Mouse (Mus musculus) retina, postnatal 7 days (tissue): ENCODE data around the gene Defb35.
"Not testable (repeated sequence)": the region's sequence is repeated elsewhere in the genome, so short reads cannot be mapped to it uniquely, and the experiment has no call there.

Experiments used
- DNase-seq: peaks from one replicate; pipeline ENCODE4 v3.0.0-alpha.2; 2012; ENCODE audit warnings: low read depth, low spot score

Defb35 gene

DNA sequence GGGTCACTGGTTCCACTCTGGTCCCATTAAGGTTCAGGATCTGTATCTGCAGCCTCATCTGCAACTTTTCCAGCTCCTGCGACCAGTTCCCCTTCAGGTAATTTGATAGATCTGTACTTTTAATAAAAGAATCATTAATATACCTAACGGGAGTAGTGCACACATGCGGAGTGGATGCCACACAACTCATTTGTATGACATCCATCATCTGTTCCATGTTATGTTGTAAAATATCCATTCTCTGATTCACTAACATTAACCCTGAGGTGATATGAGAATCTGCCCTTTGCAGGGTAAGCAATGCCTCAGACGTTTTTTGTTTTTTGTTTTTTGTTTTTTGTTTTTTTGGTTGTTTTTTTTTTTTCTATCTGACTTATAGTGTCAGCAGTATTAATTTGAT is at the start of gene Defb35:
Gene Defb35, plus strand, starts transcription at position 301 of the 400 bp plus-strand sequence.
- not testable (repeated sequence) for DNase-seq

DNA sequence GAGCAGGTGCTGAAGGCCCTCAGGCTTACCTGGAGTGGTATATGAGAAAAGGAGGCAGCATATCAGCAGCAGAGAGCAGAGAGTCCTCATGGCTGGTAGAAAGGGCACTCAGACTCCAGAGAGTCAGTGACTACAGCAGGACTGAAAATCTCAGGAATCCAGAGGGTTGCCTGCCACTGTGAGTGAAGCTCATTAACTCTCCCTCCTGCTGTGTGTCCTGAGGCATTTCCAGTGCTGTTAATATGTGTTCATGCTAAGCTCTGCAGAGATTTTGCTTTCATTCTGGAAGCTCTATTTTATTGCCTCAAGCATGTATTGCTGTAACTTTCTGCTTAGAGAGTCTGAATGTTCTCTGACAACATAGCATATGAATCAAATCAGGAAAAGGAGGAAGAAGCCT is 31.9 kb upstream of the Defb35 start, which contains the start of gene Defb11:
Gene Defb11, minus strand, starts transcription at position 123 of the 400 bp plus-strand sequence.
- not testable (repeated sequence) for DNase-seq

DNA sequence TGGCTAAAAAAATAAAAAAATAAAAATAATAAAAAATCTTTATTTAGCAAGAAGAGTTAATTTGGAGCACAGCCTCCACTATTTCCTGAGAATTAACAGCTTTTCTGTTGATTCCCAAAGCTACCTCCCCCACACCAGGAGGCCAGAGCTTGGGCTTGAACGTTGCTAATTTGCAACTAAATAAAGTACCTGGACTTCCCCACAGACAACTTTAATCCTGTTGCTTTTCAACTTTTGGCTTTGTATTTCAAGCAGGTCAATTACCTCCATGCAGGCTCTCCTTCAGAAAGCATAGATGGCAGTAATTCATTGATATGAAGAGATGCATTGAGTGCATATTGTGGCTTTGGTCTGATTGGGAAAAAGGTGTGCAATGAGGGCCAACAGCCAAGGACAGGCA is 26.2 kb upstream of the Defb35 start:
- DNase-seq, result no peak

DNA sequence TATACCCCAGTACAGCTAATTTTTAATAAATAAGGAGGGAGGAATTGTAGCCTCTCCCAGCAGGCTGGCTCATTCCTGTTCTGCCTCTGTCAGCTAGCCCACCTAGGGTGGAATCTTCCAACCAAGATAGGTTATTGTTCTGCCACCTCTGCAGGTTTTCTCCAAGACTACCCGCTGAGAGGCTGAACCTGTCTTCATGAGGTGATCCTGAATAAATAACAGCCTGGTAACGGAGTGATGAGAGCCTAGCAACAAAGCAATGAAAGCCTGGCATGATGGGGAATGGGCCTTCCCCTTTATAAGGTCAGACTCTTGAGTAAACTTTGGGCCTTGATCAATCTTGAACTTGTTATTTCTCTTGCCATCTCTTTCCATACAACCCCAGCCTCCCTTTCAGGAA is 25.6 kb upstream of the Defb35 start:
- DNase-seq, result no peak

DNA sequence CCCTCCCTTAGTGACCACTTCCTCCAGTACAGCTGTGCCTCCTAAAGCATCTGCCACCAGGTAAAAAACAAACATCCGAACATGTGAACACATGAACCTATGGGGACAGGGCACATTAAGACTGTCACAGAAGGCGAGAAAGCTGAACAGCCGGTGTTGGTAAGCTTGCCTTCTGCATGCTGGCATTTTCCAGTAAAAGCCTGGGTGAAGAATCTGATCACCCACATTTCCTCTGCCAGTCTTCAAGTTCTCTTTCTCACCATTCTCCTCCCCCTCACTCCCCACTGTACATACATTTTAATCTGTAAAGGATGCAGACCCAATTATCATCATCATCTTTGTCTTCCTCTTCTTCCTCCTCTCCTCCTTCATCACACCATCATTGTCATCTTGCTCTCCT is 22.5 kb upstream of the Defb35 start:
- no peak for DNase-seq

DNA sequence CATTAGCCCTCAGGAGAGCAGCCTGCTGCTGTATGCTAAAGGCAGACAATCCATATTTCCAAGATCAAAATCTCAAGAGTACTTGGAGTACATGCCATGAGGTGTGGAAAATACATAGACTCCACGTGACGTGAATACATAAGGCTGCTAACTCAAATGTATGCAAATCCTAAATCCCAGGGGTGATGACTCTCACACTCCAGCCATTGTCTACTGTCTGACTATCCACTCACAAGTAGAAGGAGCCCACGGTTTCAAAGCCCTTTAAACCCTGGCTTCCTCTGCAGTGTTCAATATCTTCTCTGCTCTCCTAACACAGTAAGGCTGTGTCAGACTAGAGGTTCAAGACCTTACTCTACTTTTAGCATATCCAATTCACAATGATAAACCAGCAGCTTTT is 7.4 kb upstream of the Defb35 start:
- not testable (repeated sequence) for DNase-seq

DNA sequence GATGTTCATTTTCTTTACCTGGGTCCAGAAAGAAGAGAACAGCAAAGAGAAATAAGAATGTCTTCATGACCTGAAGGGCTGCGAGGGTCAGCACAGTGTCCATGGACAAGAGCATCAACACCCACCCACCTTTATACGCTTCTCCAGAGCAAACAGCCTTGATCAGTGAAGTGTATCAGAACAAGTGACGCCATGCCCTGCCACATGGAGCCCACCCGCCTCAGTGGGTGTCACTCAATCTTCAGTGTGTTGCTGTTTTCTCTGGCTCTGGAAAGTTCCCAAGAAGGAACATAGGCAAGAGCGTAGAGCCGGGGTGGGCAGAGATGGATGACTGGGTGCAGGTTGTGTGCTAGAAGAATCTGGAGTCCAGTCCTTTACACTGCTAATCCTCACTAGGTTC is 5.5 kb upstream of the Defb35 start, which contains the start of gene Defb15:
Gene Defb15, minus strand, starts transcription at position 101 of the 400 bp plus-strand sequence.
- DNase-seq, result no peak

DNA sequence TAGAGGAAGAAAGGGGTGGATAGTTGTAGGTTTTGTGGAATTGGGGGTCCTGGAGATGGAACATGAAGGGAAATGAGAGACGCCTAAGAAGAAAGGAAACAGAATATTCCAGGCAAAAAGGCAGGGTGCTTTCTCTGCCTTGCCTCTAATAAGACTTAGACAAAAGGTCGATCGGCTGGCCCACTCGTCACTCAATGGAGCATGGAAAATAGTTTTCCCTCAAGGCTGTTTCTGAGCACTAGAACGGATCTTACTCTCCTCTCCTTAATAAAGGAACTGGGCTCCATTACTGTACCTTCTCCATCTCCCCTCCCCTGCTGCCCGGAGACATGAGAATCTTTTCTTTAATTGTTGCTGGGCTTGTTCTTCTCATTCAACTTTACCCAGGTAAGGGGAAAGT is 8.3 kb downstream of the Defb35 start, which contains the start of gene Defb13:
Gene Defb13, plus strand, starts transcription at position 301 of the 400 bp plus-strand sequence.
- no peak for DNase-seq

DNA sequence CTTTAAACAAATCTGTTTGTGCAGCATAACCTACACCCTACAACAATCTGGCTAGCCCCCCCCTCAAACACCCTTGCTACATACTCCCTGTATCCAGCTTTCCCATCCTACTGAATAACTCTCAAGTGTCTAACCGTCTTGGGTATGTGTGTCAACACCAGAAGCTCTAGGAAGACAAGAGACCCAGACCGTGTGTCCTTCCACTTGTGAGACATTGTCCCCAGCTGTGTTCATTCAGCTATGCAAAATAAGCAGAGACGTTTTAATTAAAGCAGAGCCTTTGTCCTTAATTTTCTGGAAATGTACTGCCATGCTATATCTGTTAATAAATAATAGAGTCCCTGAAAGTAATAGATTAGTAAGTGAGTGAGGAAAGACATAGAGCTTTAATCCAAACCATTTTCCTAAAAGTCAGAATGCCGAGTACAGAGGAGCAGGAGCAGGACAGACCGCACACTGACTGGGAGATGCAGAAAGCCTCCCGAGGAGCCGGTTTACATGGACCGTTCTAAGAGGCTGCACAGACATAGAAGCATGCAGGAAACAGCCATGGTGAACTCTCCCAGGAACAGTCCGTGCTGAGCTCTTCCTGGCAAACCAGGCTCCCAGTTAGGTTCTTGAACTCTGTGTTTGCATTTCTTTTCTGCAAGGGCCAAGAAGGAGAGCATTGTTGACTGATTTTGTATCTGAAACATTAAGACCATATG is 9.3 kb downstream of the Defb35 start:
- DNase-seq, result no peak

DNA sequence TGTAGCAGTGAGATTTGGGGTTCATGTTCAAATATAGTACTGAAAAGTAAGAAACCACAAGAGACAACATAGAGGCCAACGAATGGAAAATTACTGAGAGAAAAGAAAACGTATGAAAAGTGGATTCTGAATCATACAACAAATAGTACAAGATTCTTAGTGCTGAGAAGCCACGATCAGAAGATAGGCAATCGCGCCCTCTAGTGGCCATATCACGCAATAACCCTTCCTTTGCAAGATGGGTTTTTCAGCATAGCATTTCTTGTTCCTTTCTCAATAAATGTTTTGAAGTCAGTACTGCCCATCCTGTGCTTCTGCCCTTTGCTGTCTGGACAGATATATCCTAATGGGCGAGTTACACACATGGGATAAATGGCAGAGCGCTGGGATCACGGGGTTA is 17.2 kb downstream of the Defb35 start:
- DNase-seq, result peak; percentile 25

DNA sequence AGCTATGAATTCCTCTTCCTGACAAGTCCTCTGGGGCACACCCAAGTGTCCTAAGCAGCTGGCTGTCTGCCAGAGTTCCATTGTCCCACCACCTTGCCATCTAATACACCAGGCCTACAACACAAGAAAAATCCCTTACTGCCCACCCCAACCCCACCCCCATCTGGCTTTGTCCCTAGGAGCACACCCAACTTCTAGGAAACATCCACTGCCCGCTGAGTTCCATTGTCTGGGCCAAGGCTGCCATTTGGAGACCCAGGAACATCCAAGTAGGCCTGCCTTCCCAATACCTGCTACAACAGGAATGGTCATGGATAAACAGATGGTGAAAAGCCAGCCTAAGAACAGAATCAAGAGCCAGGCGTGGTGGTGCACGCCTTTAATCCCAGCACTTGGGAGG is 18.2 kb downstream of the Defb35 start:
- DNase-seq, result no peak

DNA sequence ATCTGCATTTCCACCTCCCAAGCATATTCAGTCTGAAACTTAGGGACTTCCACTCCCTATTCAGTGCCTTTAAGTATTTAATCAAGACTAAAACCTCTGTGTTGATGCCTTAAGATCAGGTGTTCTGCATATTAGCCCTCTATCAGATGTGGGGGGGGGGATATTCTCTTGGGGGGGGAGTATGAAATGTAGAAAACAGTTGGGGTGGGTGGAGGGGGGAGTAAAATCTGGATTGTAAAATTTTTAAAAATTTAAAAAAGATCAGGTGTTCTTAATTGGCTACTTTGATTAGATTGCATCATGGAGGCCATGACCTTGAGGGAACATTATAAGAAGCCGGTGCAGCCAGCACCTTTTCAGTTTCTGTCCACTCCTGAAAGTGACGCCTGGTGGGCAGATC is 20.3 kb downstream of the Defb35 start, which contains the start of gene Fam90a1a:
Gene Fam90a1a, plus strand, starts transcription at position 301 of the 400 bp plus-strand sequence.
- no peak for DNase-seq

DNA sequence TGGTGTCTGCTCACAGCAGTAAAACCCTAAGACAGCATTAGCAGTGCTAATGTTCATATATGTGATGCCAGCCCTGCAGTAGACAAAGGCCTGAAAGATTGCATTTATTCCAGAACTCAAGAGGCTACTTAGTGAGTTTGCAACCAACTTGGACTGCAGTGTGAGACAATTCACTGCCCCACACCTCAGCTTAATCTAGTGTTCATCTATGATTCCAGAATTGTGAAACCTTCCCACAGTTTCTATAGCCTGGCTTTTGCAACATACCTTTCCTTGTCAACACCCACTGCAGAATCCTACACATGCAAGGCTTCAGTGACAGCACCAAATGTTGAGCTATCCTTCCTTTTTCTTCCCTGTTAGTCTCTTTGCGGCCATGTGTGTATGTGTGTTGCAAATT is 28.5 kb downstream of the Defb35 start:
- DNase-seq, result no peak

DNA sequence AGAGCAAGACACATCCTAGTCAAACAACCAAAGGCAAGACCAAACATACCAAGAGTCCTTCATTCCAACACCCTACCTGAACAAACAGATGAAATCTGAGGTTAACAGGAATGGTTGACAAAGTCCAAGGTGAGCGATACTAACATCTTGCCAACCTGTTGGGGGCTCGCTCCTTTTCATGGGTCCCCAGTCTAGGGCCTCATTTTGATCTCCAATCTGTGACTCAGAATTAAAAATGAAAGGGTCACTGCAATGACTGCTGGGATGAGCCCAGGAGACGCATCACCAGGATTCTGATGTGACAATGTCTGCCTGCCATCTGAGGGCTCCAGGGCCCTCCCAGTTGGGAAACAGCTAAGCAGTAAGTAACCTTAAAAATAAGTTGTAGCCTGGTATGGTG is 31.3 kb downstream of the Defb35 start, which contains the start of gene Ccdc70:
Gene Ccdc70, plus strand, starts transcription at position 301 of the 400 bp plus-strand sequence.
- no peak for DNase-seq

DNA sequence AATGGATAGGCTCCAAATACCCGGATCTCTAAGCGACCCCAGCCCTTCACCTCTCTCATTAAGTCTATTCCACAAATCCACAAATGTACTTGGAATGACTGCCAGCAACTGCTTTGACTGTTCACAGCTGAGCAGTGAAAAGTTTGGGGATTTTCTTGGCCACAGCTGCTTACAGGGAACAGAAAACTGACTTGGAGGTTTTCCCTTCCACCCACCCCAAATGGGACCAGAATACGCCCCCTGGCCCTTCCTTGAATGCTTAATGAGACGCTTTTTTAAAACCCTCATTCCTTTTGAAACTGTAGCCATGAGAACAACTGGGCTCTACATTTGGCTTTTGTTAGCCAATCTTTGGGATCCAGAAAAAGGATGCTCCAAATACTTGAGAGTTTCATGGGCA is 40.0 kb downstream of the Defb35 start:
- DNase-seq, result no peak

DNA sequence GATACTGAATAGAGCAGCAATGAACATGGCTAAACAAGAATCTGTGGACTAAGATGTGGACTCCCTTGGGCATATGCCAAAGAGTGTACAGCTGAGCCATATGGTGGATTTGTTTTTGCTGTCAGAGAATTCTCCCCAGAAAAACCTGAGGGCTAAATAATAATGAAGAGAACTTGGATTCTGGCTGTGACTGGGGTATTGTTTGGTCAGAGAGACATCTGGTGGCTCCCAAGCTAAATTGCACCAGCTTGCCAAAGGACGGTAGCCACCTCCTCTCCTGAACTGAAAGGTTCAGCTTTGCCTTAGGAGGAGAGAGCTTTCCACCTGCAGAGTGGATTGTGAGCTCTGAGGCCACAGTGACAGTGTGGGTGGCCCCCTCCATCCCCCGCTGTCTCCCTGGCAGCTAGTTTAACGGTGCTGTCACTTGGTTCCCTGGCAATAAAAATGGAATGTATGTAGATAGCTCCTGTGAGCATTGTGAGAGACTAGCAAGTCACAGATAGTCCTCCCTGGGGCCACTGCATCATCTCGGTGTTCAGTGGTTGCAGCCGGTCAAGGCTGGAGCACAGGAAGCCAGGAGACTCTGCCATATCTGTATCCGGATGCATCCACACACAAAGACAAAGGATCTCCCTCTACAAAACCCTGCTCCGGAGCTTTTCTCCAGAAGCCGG is 43.6 kb downstream of the Defb35 start:
- no peak for DNase-seq
